Mouse (Mus musculus) kidney, postnatal 14 days (tissue): ENCODE measurements around the gene Stpg3.
"Not testable (repeated sequence)": the region's sequence is repeated elsewhere in the genome, so short reads cannot be mapped to it uniquely, and the experiment has no call there.

Experiments
- DNase-seq: peaks from one replicate; pipeline ENCODE4 v3.0.0; 2022; ENCODE audit warnings: mixed read lengths

Gene Stpg3

DNA sequence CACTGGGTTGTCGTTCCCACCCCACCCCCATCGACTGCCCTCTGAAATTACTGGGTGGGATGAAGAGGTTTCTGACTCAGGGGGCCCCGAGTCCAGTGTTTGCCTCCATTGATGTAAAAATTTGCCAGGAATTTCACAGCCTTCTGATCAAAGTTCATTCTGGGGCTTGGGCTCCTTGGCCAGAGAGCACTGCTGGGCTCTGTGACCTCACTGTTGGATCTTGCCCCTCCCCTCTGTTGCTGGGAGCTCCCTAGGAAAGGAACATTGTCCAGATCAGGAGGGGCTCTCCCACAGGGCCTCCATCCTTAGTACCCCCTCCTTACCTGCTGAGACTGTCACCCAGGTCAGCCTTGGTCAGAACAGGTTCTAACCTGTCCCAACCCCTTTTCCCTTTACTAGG lies at the start of gene Stpg3:
Gene Stpg3 (minus strand): TSS at position 194 of the 400 bp plus-strand sequence.
- peak; percentile 69 for DNase-seq

- DNase-seq: no peak
Measured at GRCm38 (mm10) chr2:25263623-25264285, 49.3 kb upstream of the Stpg3 start.

- DNase-seq: no peak
Measured at GRCm38 (mm10) chr2:25262795-25263622, 48.6 kb upstream of the Stpg3 start.

DNA sequence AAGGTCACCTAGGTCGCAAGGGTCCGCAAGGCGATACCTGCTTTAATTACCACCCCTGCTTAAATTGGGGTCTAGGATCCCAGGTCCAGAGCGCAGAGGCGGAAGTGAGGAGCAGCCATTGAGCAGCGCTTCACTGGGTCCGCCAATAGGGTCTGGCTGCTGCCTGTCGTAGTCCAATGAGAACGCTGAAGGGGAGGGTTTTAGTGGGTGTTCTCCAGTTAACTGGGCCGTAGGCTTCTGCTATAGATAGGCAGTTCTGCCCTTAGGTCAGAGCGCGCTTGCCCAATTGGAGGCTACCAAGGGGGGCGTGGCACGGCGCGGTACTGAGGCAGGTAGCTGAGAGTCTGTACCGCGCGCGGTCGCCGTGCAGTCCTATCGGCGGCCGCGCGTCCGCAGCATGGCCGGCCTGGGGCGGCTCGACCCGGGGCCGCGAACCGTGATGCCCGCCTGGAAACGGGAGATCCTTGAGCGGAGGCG lies 47.9 kb upstream of the Stpg3 start, which contains the start of gene Tprn:
Gene Tprn (plus strand): TSS at position 328 of the 477 bp plus-strand sequence.
- DNase-seq: peak; percentile 98

DNA sequence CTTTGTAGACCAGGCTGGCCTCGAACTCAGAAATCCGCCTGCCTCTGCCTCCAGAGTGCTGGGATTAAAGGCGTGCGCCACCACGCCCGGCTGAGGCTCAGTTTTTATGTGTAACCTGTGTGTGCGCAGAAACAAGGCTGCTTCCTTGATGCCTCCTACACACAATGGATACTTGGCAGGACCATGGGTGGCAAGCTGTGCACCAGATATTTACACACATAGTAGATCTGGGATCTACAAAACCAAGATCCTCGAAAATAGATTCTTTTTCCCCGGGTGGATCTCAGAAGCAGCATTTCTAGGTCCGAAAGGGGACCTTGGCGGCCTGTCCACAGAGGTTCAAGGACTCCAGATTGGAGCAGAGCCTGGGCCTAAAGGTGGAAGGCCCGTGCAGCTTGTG lies 47.4 kb upstream of the Stpg3 start:
- no peak for DNase-seq

- DNase-seq: no peak
Measured at GRCm38 (mm10) chr2:25258887-25259286, 44.5 kb upstream of the Stpg3 start.

DNA sequence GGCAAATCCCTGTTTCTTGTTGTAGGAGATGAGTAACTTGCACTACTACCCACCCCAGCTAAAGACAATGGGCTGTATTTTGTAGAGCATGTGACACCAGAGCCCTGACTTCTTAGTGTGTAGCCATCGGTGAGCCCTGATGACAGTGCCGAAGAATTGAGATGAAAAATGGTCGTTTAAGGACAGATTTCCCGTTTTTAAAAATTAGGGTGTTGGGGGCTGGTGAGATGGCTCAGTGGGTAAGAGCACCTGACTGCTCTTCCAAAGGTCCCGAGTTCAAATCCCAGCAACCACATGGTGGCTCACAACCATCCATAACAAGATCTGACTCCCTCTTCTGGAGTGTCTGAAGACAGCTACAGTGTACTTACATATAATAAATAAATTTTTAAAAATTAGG lies 42.8 kb upstream of the Stpg3 start:
- DNase-seq: not testable (repeated sequence)

GRCm38 (mm10) chr2:25256443-25257109 lies 42.1 kb upstream of the Stpg3 start:
- peak; percentile 70 for DNase-seq

- peak; percentile 90 for DNase-seq
Measured at GRCm38 (mm10) chr2:25255284-25255779, 40.9 kb upstream of the Stpg3 start, which contains the start of gene Tmem203. Gene Tmem203 (plus strand): TSS chr2:25255439.

DNA sequence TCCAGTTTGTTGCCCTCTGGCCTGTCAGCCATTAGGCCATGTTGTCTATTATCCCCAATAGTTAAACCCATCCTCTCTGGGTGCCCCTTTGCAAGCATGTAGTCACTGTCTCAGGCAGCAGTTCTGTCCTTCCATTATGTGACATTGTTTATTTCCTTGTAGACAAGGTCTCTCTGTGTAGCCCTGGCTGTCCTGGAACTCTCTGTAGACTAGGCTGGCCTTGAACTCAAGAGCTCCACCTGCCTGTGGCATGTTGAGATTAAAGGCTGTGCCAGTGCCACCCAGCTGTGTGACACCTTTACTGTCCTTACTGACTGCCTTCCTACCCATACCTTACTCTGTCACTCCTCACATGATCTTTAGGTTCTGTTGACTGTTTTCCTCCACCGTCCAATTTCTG lies 37.9 kb upstream of the Stpg3 start:
- DNase-seq: no peak

- no peak for DNase-seq
Measured at GRCm38 (mm10) chr2:25246183-25247072, 32.0 kb upstream of the Stpg3 start, which contains the start of gene AL732309.1. Gene AL732309.1 (minus strand): TSS chr2:25246863.

- DNase-seq: no peak
Measured at GRCm38 (mm10) chr2:25244144-25244543, 29.7 kb upstream of the Stpg3 start.

DNA sequence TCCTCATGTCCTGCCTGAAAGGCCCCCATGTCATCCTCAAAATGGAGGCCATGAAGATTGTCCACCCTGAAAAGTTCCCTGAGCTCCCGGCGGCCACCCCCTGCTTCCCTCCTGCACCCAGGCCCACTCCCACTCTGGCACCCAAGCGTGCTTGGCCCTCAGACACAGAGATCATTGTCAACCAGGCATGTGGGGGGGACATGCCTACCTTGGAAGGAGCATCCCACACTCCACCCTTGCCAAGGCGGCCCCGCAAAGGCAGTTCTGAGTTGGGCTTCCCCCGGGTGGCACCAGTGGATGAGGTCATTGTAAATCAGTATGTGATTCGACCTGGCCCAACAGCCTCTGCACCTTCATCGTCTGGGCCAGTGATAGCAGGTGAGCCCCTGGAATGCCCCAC lies 28.9 kb upstream of the Stpg3 start:
- no peak for DNase-seq

DNA sequence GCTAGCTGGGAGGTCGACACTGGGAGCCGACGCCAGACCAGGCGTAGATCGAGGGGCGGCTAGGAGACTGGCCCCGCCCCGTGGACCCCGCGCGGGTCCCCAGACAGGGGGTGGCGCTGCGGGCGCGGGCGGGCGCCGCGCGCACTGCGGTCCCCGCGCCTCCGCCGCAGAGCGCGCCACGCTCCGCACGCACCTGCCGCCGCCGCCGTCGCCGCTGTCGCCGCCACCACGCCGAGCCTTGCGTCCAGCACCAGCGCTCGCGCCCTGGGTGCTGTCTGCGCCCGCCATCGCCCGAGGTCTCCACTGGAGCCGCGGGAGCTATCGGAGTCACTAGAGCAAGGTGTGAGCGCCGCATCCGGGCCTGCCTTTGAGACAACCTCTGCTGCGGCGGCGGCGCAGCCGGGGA lies 27.7 kb upstream of the Stpg3 start, which contains the start of the genes Rnf208 and Cysrt1:
Gene Rnf208 (plus strand): TSS at position 155 of the 406 bp plus-strand sequence.
Gene Cysrt1 (minus strand): TSS at position 352 of the 406 bp plus-strand sequence.
- DNase-seq: no peak

DNA sequence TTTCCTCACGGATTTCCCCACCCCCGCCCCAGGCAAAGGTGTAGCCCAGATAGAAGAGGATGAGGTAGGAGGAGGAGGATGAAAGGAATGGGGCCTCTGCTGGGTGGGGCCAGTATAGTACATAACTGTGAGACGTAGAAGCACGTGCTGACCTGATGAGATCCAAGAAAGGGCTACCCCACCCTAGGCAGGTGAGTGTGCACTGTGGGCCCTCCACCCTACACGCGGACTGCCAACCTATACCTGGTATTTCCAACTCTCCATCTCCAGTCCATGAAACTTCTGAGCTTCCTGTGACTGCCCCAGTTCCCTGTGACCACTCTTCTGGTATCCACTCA lies 27.0 kb upstream of the Stpg3 start:
- no peak for DNase-seq

DNA sequence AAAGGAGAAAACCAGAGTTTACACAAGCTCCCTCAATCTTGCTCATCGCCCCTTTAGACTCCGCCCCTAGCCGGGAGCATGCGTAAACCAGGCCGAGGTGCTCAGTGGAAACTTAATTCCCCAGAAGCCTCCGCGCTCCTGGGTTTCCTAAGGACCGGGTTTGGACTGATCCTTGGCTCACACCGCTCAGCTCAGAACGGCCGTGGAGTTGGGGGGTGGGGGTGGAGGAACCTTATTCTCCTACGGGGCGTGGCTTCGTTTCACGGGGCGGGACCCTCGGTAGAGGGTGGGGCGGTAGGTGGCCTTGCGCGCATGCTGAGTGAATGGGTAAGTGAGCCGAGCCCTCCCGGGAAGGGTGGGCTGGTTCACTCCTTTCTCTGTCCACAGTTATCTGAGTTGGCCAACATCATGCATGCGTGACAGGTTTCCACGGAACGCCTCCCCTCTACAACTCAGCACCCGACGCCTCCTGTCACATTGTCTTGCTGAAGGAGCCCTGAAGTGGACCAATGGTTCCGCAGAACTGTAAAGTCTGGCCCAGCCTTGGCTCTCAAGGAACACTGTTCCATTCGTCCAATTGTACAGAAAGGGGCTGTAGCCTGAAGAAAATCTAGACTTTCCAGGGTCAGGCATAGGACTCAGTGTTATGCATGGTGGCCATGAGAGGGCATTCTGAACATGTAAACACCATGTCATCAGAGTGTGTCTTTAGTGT lies 26.4 kb upstream of the Stpg3 start:
- peak; percentile 88 for DNase-seq

- no peak for DNase-seq
Measured at GRCm38 (mm10) chr2:25240310-25240709, 25.9 kb upstream of the Stpg3 start.

DNA sequence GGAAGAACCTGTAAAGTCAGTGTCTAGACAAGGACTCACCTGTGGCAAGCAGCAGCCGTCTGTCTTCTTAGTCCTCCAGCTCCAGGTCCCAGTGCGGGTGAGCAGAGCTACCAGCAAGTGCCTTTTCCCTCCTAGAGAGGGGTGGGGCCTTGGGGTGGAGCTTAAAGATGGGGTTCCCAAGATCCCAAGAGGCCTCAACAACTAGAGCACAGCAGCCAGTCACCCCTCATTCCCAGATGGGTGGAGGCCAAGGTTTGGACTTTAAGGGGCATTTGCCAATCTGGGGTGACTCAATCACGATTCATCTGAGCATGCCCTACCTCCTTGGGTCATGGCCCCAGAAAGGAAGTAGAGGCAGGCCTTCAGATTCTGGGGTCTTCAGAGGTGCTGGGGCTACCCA lies 25.3 kb upstream of the Stpg3 start:
- no peak for DNase-seq

GRCm38 (mm10) chr2:25238106-25238505 lies 23.7 kb upstream of the Stpg3 start:
- DNase-seq: no peak

GRCm38 (mm10) chr2:25237522-25237921 lies 23.1 kb upstream of the Stpg3 start:
- DNase-seq: peak; percentile 75

DNA sequence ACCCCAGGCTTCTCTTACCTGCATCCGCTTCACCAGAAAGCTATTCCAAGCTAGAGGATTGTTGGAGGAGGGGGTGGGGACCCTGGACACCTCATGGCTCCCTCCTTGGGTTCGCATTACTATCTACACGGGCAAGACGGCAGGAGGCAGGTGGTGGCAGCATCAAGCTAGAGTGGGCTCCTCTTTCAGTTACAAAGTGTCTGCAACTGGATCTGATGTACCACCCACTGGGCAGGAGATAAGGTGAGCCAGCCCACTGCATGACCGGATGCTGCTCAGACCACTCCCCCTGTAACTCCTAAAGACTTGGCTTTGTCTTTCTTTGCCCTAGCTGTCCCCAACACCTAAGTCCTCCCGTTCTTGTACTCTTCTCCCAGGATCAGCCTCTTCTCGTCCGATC lies 22.2 kb upstream of the Stpg3 start, which contains the start of gene Rnf224:
Gene Rnf224 (minus strand): TSS at position 174 of the 400 bp plus-strand sequence.
- no peak for DNase-seq
